Mouse (Mus musculus): Measurements from ENCODE around the gene H2-T24.
A peak's percentile ranks its signal among the peaks of the same experiment; 100 is the strongest.

H2-T24 gene

GRCm38 (mm10) chr17:35981776-35982175, 38.6 kb downstream of the H2-T24 start:
- no peak for DNase-seq (ENCODE audit: low spot score in 2 of 2)

GRCm38 (mm10) chr17:35980363-35980754, 40.0 kb downstream of the H2-T24 start:
- peak; percentile 51 to 59 for DNase-seq (ENCODE audit: low spot score in 2 of 2)

DNA sequence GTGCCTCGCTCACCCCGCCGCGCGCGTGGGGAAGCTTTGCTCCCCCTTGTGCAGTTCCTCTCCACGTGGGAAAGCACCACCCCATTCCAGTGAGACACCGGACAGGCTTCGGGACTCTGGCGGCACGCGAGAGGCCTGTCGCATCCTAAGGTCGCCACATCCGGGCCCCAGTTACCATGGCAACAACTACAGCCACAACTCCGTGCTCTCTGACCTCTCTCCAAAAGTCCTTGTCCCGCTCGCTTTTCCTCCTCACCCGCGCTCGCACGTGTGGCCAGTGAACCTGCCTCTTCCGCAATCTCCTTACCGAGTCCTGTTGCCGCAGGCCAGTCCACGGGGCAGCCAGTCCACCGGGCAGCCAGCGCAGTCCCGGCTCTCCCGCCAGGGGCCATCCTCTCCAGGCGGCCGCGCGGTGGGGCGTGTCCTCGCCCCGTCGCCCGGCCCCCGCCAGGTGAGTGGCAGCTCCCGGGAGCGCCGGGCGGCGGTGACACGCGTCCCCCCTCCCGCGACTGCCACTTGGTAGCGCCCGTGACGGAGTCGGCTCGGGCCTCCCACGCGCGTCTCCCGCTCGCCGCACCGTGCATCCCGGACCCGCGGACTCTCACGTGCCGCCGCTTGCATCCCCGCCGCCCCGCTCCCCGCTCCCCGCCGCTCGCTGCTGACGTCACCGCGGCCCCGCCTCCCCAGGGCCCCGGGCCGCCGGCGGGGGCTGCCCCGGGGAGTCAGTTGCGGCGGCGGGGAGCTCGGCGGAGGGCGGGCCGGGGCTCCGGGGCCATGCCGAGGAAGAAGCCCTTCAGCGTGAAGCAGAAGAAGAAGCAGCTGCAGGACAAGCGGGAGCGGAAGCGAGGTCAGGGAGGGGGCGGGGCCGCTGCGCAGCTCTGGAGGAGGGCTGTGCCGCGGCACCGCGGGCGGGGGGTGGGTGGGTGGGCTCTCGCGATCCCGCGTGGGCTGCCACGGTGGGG, 40.7 kb downstream of the H2-T24 start, which contains the start of the genes Gnl1 and Prr3:
Gnl1 (plus strand) TSS at position 451 of the 962 bp plus-strand sequence.
Prr3 (minus strand) TSS at position 836 of the 962 bp plus-strand sequence.
- peak; percentile 91 to 92 for DNase-seq (ENCODE audit: low spot score in 2 of 2)

DNA sequence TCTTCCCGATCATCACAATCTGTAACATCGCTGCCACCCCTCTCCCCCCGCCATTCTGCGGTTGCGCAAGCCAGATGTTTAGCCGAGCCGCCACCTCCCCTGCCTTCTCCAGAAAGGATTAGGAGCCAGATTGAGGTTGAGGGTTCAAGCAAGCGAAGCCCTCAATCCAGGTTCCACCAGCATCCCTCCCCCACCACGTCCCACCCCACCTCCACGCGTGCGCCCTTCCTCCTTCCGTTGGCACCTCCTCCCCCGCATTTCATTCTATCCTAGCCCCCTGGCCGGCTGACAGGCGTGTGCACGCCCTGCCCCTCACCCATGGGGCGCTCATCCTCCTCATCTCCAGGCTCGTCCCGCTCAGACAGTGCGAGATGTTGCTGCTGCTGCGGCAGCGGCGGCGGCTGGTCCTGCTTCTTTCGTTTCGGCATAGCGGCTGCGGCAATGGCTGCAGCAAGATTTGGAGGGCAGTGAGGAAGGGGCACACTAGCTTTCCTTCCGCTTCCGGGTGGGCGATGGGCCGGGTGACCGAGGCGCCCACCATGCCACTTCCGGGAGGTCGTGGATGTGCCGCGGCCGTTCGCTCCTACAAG, 41.5 kb downstream of the H2-T24 start:
- DNase-seq (ENCODE audit: low spot score in 2 of 2) = peak in 1 of 2 experiments; percentile 90

GRCm38 (mm10) chr17:35972131-35972530, 48.2 kb downstream of the H2-T24 start:
- no peak for DNase-seq (ENCODE audit: low spot score in 2 of 2)

GRCm38 (mm10) chr17:35969418-35970389, 50.7 kb downstream of the H2-T24 start, which contains the start of gene Abcf1:
Abcf1 (minus strand) TSS chr17:35969761.
- peak; percentile 97 to 99 for DNase-seq (ENCODE audit: low spot score in 2 of 2)

DNA sequence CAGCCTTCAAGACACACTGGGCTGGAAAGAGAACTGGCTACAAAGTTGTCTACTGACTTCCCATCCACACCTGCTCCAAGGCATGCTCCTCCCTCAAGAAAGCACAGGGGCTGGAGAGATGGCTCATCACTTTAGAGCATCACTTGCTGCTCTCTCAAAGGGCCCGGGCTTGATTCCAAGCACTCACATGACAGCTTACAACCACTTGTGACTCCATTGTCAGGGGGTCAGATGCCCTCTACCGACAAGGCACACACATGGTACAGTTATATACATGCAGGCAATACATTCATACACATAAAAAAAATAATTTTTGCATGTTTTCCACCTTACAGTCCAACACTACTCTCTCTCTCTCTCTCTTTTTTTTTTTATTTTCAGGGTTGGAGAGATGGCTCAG, 52.7 kb downstream of the H2-T24 start:
- no peak for DNase-seq (ENCODE audit: low spot score in 2 of 2)

- DNase-seq (ENCODE audit: low spot score in 2 of 2) = no peak
These were observed 57.1 kb downstream of the H2-T24 start for GRCm38 (mm10) chr17:35963279-35963678.

GRCm38 (mm10) chr17:35958533-35959223, 61.7 kb downstream of the H2-T24 start:
- DNase-seq (ENCODE audit: low spot score in 2 of 2) = no peak
